Mouse (Mus musculus) megakaryocyte progenitor cell, adult 5-6 weeks (primary cell): ENCODE results near the gene Zbtb7a. TPM values are rescaled to one million over a fixed set of nuclear protein-coding genes. Genes with fewer than 3 reads are reported as not detected.

Source experiments
- ATAC-seq: replicated peaks from 2 replicates; pipeline ENCODE4 v1.8.0; 2016; ENCODE audit warnings: mild to moderate bottlenecking, moderate TSS enrichment, inconsistent platforms; ENCODE audit not compliant: poor library complexity
- total RNA-seq, 2 experiments: library from RNA; stranded (forward) in 1 of 2; stranded (reverse) in 1 of 2; fragments of 157-497, 149-512 nt in 1 of 2; fragments of 200-1000 nt in 1 of 2; gene quantifications; 2 replicates each; pipeline versions ENCODE4 v1.2.3 to v1.2.4; 2015 to 2017

Gene Zbtb7a
- total RNA-seq, 2 experiments from 2014 or later = 7.7 to 17.4 TPM

- ATAC-seq = no peak
Measured at GRCm38 (mm10) chr10:81184765-81185164, 49.7 kb downstream of the Zbtb7a start.

- ATAC-seq = no peak
Measured at GRCm38 (mm10) chr10:81187161-81187560, 52.1 kb downstream of the Zbtb7a start.

GRCm38 (mm10) chr10:81189821-81190220 lies 54.8 kb downstream of the Zbtb7a start:
- ATAC-seq = no peak

GRCm38 (mm10) chr10:81190236-81190911 lies 55.4 kb downstream of the Zbtb7a start:
- ATAC-seq = peak; percentile 27

GRCm38 (mm10) chr10:81190912-81191321 lies 55.9 kb downstream of the Zbtb7a start:
- no peak for ATAC-seq

GRCm38 (mm10) chr10:81191342-81191982 lies 56.4 kb downstream of the Zbtb7a start:
- ATAC-seq = peak; percentile 15

GRCm38 (mm10) chr10:81192270-81192967 lies 57.4 kb downstream of the Zbtb7a start:
- ATAC-seq = peak; percentile 56

GRCm38 (mm10) chr10:81192968-81193501 lies 58.0 kb downstream of the Zbtb7a start:
- ATAC-seq = peak; percentile 5; the same call in 1 of the 2 replicates

- peak; percentile 3; the same call in 1 of the 2 replicates for ATAC-seq
Measured at GRCm38 (mm10) chr10:81193991-81194774, 59.2 kb downstream of the Zbtb7a start.

- no peak for ATAC-seq
Measured at GRCm38 (mm10) chr10:81195300-81195699, 60.3 kb downstream of the Zbtb7a start.

- no peak for ATAC-seq
Measured at GRCm38 (mm10) chr10:81196470-81197065, 61.5 kb downstream of the Zbtb7a start.

GRCm38 (mm10) chr10:81197305-81197704 lies 62.3 kb downstream of the Zbtb7a start:
- no peak for ATAC-seq

GRCm38 (mm10) chr10:81198230-81198629 lies 63.2 kb downstream of the Zbtb7a start:
- ATAC-seq = peak; percentile 70

GRCm38 (mm10) chr10:81198990-81199389 lies 64.0 kb downstream of the Zbtb7a start:
- ATAC-seq = no peak

- ATAC-seq = no peak
Measured at GRCm38 (mm10) chr10:81200141-81200540, 65.1 kb downstream of the Zbtb7a start.

- no peak for ATAC-seq
Measured at GRCm38 (mm10) chr10:81200605-81201287, 65.7 kb downstream of the Zbtb7a start.

- ATAC-seq = no peak
Measured at GRCm38 (mm10) chr10:81201807-81202758, 67.1 kb downstream of the Zbtb7a start, which contains the start of gene Nmrk2. Nmrk2 (minus strand) TSS chr10:81202051.
